Mouse (Mus musculus): ENCODE measurements at regions not wholly inside any gene's neighbourhood (a gene's known extent, or its start where the extent isn't known, plus 50 kb on each side); places are given as distances from the start of the nearest gene placed in this dataset.

DNA sequence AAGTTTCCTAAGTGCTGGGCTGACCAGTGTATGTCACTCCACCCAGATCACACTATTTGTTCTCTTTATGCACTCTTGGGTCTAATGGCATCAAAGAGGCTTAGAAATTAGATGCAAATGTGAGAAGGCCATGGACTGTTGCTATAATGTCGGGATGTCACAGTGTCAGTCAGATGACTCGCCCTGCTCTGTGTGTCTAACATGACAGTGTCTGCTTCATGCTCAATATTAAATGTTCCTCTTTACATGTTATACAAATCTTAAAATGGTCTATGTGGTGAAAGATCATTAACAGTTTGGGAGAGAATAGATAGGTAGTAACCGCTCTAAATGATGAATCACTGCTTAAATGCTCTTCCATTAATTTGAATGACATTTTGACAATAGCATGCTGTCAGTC, 617.2 kb downstream of the Tfap2b start:
- ATAC-seq (ENCODE audit: insufficient read depth) (no peak), DNase-seq (no peak)
- 80% methylated on average over 3 of the region's 3 CpGs for WGBS
- Histone ChIP-seq H3K9me3 (ENCODE audit: low read depth, low read length) (no peaks in the 10 kb centered on the region), H3K4me1 (ENCODE audit: insufficient read depth) (no peaks in the 10 kb centered on the region), H3K4me3 (ENCODE audit: low read depth, low read length) (no peak overlapping the region), H3K27ac (ENCODE audit: low read depth) (no peak overlapping the region), H3K36me3 (ENCODE audit: insufficient read depth) (no peaks in the 10 kb centered on the region), H3K27me3 (ENCODE audit: insufficient read depth, low read length) (no peaks in the 10 kb centered on the region), H3K9ac (no peak overlapping the region), H3K4me2 (no peak overlapping the region)
- TF ChIP-seq CTCF (IDR thresholded peaks at IDR 0.05; ENCODE audit: low read depth): no peak

DNA sequence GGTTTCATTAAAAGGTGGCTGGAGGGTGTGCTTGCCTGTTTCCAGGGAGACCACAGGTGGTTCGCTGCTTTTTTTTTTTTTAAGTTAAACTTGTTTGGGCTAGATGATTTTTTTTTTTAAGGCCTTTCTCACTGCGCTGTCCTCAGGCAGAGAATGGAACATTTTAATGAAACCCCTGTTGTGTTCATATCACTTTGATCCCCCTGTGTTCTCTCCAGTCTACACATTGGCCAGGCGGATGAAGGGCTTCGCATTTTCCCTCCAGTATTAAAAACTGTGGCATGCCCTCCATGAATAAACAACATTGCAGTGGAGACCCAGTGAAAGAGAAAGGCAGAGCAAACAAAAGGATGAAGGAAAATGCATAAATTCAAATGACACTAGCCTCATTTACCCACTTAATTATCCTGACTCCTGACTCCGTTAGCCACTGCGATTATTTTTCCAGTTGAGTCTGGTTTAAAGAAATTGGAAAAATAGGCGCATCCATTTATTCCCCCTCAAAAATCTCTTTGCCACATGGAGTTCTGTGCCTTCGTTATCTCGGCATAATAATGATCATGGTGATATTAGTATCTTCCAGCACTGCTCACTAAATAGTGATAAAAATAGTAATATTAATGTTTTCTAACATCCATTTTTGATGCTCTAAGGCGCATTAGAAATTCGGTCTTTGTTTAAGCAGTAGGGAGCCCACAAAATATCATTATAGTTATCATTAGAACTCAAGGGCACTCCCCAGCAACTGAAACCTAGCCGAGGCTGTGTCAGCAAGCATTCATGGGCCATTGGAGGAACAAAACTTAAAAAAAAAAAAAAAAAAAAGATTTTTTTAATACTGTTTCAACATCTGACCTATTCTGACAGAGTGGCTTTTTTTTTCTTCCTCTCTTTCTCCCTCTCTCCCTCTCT, 618.0 kb downstream of the Tfap2b start:
- no peaks in the 10 kb centered on the region for H3K4me1 ChIP-seq (ENCODE audit: insufficient read depth)
- no peak overlapping the region for H3K27ac ChIP-seq (ENCODE audit: low read depth)
- no peaks in the 10 kb centered on the region for H3K36me3 ChIP-seq (ENCODE audit: insufficient read depth)
- 81% methylated on average over 12 of the region's 12 CpGs for WGBS
- DNase-seq (no peak), ATAC-seq (ENCODE audit: insufficient read depth) (no peak)
- H3K4me2 ChIP-seq: no peak overlapping the region
- no peak overlapping the region for H3K9ac ChIP-seq
- H3K27me3 ChIP-seq (ENCODE audit: insufficient read depth, low read length): no peaks in the 10 kb centered on the region
- H3K9me3 ChIP-seq (ENCODE audit: low read depth, low read length): no peaks in the 10 kb centered on the region
- no peak for TF ChIP-seq CTCF (IDR thresholded peaks at IDR 0.05; ENCODE audit: low read depth)
- H3K4me3 ChIP-seq (ENCODE audit: low read depth, low read length): no peak overlapping the region

DNA sequence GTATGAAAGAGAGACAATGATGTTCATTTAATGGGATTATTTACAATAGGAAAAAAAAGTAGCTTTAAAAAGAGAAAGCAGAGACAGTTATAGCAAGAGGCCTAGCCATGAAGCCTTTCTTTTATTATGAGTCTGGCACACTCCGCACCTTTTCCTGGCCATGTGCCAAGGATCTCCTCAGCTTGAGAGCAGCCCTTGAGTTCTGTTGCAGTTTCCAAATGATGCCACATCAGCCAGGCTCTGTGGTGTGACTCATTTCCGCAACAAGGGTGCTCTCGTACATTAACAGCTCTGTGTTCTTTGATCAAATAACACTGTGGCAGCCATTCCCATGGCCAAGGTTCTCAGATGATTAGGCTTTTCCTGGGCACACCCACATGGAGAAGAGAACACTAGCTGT, 641.2 kb downstream of the Tfap2b start:
- Histone ChIP-seq H3K36me3 (ENCODE audit: insufficient read depth) (no peaks in the 10 kb centered on the region), H3K4me3 (ENCODE audit: low read depth, low read length) (no peak overlapping the region), H3K4me1 (ENCODE audit: insufficient read depth) (no peaks in the 10 kb centered on the region), H3K27me3 (ENCODE audit: insufficient read depth, low read length) (no peaks in the 10 kb centered on the region), H3K9ac (no peak overlapping the region), H3K27ac (ENCODE audit: low read depth) (no peak overlapping the region), H3K9me3 (ENCODE audit: low read depth, low read length) (no peaks in the 10 kb centered on the region), H3K4me2 (no peak overlapping the region)
- ATAC-seq (ENCODE audit: insufficient read depth) (peak; percentile 49; the same call in 1 of the 2 replicates), DNase-seq (peak; percentile 56)
- TF ChIP-seq CTCF (IDR thresholded peaks at IDR 0.05; ENCODE audit: low read depth): no peak
- 58% methylated on average over 3 of the region's 3 CpGs for WGBS

DNA sequence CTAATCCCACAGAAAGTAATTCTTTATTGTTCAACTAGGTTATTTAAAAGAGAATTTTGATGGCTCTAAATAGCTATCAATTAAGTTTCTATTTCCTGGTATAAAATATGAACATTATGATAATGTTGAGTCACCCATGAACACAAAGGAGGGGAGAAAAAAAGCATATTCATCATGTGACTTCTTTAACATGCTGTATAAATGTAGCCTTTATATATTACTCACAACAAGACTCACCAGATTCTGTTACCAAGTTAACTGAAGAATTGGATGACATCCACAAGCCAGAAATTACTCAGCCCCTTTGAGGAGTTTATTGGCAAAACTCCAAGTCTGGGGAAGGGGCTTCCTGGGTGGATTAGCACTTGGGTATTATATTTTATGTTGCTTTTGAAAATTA, 648.5 kb downstream of the Tfap2b start:
- DNase-seq: no peak
- no peak for ATAC-seq (ENCODE audit: insufficient read depth)
- Histone ChIP-seq H3K9ac (no peak overlapping the region), H3K4me3 (ENCODE audit: low read depth, low read length) (no peak overlapping the region), H3K9me3 (ENCODE audit: low read depth, low read length) (no peaks in the 10 kb centered on the region), H3K4me2 (no peak overlapping the region), H3K27me3 (ENCODE audit: insufficient read depth, low read length) (no peaks in the 10 kb centered on the region), H3K4me1 (ENCODE audit: insufficient read depth) (no peaks in the 10 kb centered on the region), H3K27ac (ENCODE audit: low read depth) (no peak overlapping the region), H3K36me3 (ENCODE audit: insufficient read depth) (no peaks in the 10 kb centered on the region)
- no peak for TF ChIP-seq CTCF (IDR thresholded peaks at IDR 0.05; ENCODE audit: low read depth)

DNA sequence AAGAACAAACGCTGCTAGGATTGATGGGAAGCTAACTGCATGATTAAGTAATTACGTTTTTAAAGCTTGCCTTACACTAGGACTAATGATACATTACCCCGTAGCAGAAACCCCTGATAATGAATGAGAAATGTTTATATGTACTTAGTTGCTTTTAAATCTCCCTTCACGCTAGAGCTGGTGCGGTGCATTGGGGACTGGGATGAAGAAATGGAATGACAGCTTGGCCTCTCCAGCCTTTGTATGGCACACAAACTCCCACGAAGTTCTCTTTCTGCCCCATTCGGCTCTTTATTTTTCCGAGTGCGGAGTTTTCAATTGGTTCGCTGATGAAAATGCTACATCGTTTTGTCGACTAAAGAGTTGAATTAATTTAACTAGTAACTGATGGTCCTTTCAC, 659.8 kb downstream of the Tfap2b start:
- ATAC-seq (ENCODE audit: insufficient read depth) (no peak), DNase-seq (no peak)
- no peak overlapping the region for H3K4me2 ChIP-seq
- H3K27me3 ChIP-seq (ENCODE audit: insufficient read depth, low read length): no peaks in the 10 kb centered on the region
- no peaks in the 10 kb centered on the region for H3K9me3 ChIP-seq (ENCODE audit: low read depth, low read length)
- no peak overlapping the region for H3K27ac ChIP-seq (ENCODE audit: low read depth)
- H3K4me3 ChIP-seq (ENCODE audit: low read depth, low read length): no peak overlapping the region
- H3K36me3 ChIP-seq (ENCODE audit: insufficient read depth): no peaks in the 10 kb centered on the region
- no peak overlapping the region for H3K9ac ChIP-seq
- H3K4me1 ChIP-seq (ENCODE audit: insufficient read depth): no peaks in the 10 kb centered on the region
- WGBS: 70% methylated on average over 12 of the region's 12 CpGs
- TF ChIP-seq CTCF (IDR thresholded peaks at IDR 0.05; ENCODE audit: low read depth): no peak

DNA sequence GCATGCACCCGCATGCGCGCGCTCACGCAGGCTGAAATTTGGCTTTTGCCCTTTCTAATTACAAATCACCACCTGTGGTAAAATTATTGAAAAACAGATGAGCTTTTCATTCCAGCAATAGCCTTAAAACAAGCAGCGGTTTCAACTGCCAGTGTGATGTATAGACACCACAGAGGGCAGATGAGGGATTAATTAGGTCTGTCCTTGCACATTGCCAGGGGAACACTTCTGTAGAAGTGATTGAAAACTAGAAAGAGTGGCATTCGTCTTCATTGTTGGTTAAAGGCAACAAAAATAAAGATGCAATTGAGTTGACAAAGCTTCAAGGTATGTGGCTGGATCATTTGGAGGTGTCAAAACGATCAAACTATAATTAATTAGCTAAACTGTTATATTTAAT, 672.5 kb downstream of the Tfap2b start:
- H3K4me2 ChIP-seq: no peak overlapping the region
- no peak for TF ChIP-seq CTCF (IDR thresholded peaks at IDR 0.05; ENCODE audit: low read depth)
- ATAC-seq (ENCODE audit: insufficient read depth) (no peak), DNase-seq (no peak)
- 74% methylated on average over 8 of the region's 8 CpGs for WGBS
- no peak overlapping the region for H3K9ac ChIP-seq
- H3K4me3 ChIP-seq (ENCODE audit: low read depth, low read length): no peak overlapping the region
- no peaks in the 10 kb centered on the region for H3K4me1 ChIP-seq (ENCODE audit: insufficient read depth)
- no peaks in the 10 kb centered on the region for H3K27me3 ChIP-seq (ENCODE audit: insufficient read depth, low read length)
- no peaks in the 10 kb centered on the region for H3K36me3 ChIP-seq (ENCODE audit: insufficient read depth)
- no peaks in the 10 kb centered on the region for H3K9me3 ChIP-seq (ENCODE audit: low read depth, low read length)
- H3K27ac ChIP-seq (ENCODE audit: low read depth): no peak overlapping the region

DNA sequence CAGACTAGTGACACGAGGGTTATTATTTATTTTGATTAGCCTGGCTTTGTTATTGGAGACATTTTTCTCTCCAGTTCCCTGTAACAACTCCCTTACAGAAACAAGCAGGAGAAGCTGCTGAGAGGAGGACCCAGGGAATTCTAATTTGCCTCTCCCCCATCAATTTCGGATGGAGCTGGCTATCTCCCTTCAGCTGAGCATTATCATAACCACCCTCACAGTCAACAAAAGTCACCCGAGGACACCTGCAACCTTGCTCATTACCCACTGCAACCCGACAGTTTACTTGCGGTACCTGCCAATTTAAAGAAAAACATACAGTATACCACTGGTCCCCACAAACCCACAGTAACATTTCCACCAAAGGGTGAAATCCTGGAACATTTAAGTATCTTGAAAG, 690.7 kb downstream of the Tfap2b start:
- no peak overlapping the region for H3K9ac ChIP-seq
- no peak overlapping the region for H3K27ac ChIP-seq (ENCODE audit: low read depth)
- H3K4me1 ChIP-seq (ENCODE audit: insufficient read depth): no peaks in the 10 kb centered on the region
- 27% methylated on average over 5 of the region's 5 CpGs for WGBS
- DNase-seq (no peak), ATAC-seq (ENCODE audit: insufficient read depth) (no peak)
- no peak overlapping the region for H3K4me2 ChIP-seq
- TF ChIP-seq CTCF (IDR thresholded peaks at IDR 0.05; ENCODE audit: low read depth): no peak
- H3K36me3 ChIP-seq (ENCODE audit: insufficient read depth): no peaks in the 10 kb centered on the region
- H3K27me3 ChIP-seq (ENCODE audit: insufficient read depth, low read length): no peaks in the 10 kb centered on the region
- no peaks in the 10 kb centered on the region for H3K9me3 ChIP-seq (ENCODE audit: low read depth, low read length)
- no peak overlapping the region for H3K4me3 ChIP-seq (ENCODE audit: low read depth, low read length)

All from lung, embryonic 14.5 days (tissue).